14 mouse cellular contexts compared by ENCODE assay signal in the genomic region with DNA sequence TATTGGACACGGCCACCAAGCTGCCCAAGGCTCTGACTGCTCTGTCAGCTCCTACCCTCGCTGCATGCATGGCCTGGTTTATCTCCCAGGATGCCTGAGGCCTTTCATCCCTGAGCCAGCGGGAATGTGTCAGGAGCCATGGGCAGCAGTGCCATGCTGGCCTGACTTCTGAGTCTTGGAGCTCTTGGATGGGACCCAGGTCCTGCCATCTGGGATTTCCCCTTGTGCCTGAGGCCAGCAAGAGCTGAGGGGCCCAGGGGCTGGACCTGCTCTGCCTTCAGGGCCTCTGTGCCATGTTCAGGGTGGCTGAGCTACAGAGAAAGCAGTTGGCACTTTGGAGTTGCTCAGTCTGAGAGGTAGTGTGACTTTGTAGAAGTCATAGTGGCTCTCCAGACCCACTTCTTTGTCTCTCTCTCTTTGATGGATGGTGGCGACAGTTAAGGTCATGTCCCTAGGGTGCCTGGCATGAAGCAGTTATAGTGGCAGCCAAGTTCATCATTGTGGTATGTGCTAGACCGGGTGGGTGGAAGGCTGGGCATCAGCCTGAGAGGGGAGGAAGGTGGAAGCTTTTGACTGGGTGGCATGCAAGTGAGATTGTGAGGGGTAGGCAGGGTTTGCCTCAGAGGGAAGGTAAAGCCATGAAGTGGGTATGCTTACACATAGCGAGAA. TPM values are rescaled to one million over a fixed set of nuclear protein-coding genes. Genes with fewer than 3 reads are reported as not detected.
DNase-seq lines count a peak whose midpoint lies in the region; ATAC-seq and TF ChIP-seq lines count a peak whose summit lies in the region.
"Had no signal": no experiment of that assay in that cellular context is flagged by ENCODE, and none has a peak within 500 bp of the region (broad histone marks: within the 10 kb centered on the region; RNA-seq: fewer than 3 reads in every experiment).

No protein-coding gene starts in this region.

- no peaks in the 10 kb centered on the region for H3K4me1 ChIP-seq in forebrain, postnatal 0 days (ENCODE audit: insufficient read depth)
- H3K4me1 ChIP-seq in forebrain, embryonic 14.5 days (ENCODE audit: control insufficient read depth, insufficient read depth, low read length), result peaks cover 6% of the 10 kb centered on the region; the same call in 1 of the 2 replicates

- peak; percentile 18; the same call in 1 of the 2 replicates for ATAC-seq in forebrain, postnatal 0 days
- ATAC-seq in forebrain, embryonic 14.5 days, result no peak

- no peak for TF ChIP-seq CTCF in forebrain, postnatal 0 days (IDR thresholded peaks at IDR 0.05; ENCODE audit: low read depth)

- no peaks in the 10 kb centered on the region for H3K27me3 ChIP-seq in forebrain, postnatal 0 days (ENCODE audit: insufficient read depth, low read length)
- H3K27me3 ChIP-seq in forebrain, embryonic 14.5 days (replicated peaks; ENCODE audit: control insufficient read depth, insufficient read depth, low read length), result no peaks in the 10 kb centered on the region

- no peaks in the 10 kb centered on the region for H3K9me3 ChIP-seq in forebrain, postnatal 0 days (ENCODE audit: low read length)
- H3K9me3 ChIP-seq in forebrain, embryonic 14.5 days (replicated peaks; ENCODE audit: control insufficient read depth, low read length), result no peaks in the 10 kb centered on the region

- no peak overlapping the region for H3K27ac ChIP-seq in forebrain, postnatal 0 days (ENCODE audit: low read depth, low read length)
- no peak overlapping the region for H3K27ac ChIP-seq in forebrain, embryonic 14.5 days (ENCODE audit: low read depth, low read length)
- H3K27ac ChIP-seq: hindbrain, embryonic 10.5 days had no signal

- DNase-seq in forebrain, postnatal 0 days, result no peak
- no peak for DNase-seq in forebrain, embryonic 14.5 days (ENCODE audit: low spot score)
- peak; percentile 71 for DNase-seq in 3T3-L1 (ENCODE audit: low read depth, low spot score)
- peak; percentile 93 for DNase-seq in brain, adult 2 months (ENCODE audit: low read depth, low spot score)
- peak; percentile 88 to 89 for DNase-seq in cerebellum, postnatal 25 days
- DNase-seq in ovary, postnatal 36 days (ENCODE audit: low spot score), result no peak
- no peak for DNase-seq in right cerebral cortex, adult 18-20 months
- no peak for DNase-seq in urinary bladder, adult 2 months (ENCODE audit: low spot score)
- DNase-seq: gastrocnemius, postnatal 10 days had no signal

- no peak overlapping the region for H3K4me3 ChIP-seq in forebrain, postnatal 0 days (ENCODE audit: low read depth, low read length)
- H3K4me3 ChIP-seq in forebrain, embryonic 14.5 days (ENCODE audit: low read depth, low read length), result no peak overlapping the region
- H3K4me3 ChIP-seq: hindbrain, embryonic 10.5 days had no signal

- no peaks in the 10 kb centered on the region for H3K36me3 ChIP-seq in forebrain, postnatal 0 days (ENCODE audit: insufficient read depth)
- no peaks in the 10 kb centered on the region for H3K36me3 ChIP-seq in forebrain, embryonic 14.5 days (ENCODE audit: control insufficient read depth, insufficient read depth, low read length)
- H3K36me3 ChIP-seq: hindbrain, embryonic 10.5 days had no signal

- WGBS in forebrain, postnatal 0 days, result 79% methylated on average over 6 of the region's 6 CpGs
- 84% methylated on average over 6 of the region's 6 CpGs for WGBS in forebrain, embryonic 14.5 days

- no peak overlapping the region for H3K4me2 ChIP-seq in forebrain, postnatal 0 days (ENCODE audit: low read depth)
- H3K4me2 ChIP-seq in forebrain, embryonic 14.5 days (ENCODE audit: low read length), result no peak overlapping the region

- no peak overlapping the region for H3K9ac ChIP-seq in forebrain, postnatal 0 days
- no peak overlapping the region for H3K9ac ChIP-seq in forebrain, embryonic 14.5 days (ENCODE audit: low read length)

RNA-seq across cellular contexts. Expression of a gene that starts 30.1 kb away (rescaled TPM):
- total RNA-seq in forebrain, postnatal 0 days (2014; rRNA removed), result 11.1 and 12.5 TPM in 2 replicates
- polyA plus RNA-seq in forebrain, postnatal 0 days (2015; fragmentation: Nextera tagmentation; extraction: Ambion mirVana), result 0.34 and 0.58 TPM in 2 replicates
- 0.46 and 0.51 TPM in 2 replicates for polyA plus RNA-seq in forebrain, embryonic 14.5 days (2014; fragmentation: Nextera tagmentation; extraction: Ambion mirVana)
- polyA plus RNA-seq in urinary bladder, adult 2 months (2012; rRNA removed), result 0.01 and 0.03 TPM in 2 replicates
- total RNA-seq: MEL had no signal
- polyA plus RNA-seq: C2C12; limb, embryonic 11.5 days; liver, embryonic 16.5 days had no signal

RNA-seq across cellular contexts. Expression of a gene that starts 53.0 kb away (rescaled TPM):
- 38.7 and 56.6 TPM in 2 replicates for total RNA-seq in forebrain, postnatal 0 days (2014; rRNA removed)
- 84.7 and 98.9 TPM in 2 replicates for polyA plus RNA-seq in forebrain, postnatal 0 days (2015; fragmentation: Nextera tagmentation; extraction: Ambion mirVana)
- 71.1 and 78.0 TPM in 2 replicates for polyA plus RNA-seq in forebrain, embryonic 14.5 days (2014; fragmentation: Nextera tagmentation; extraction: Ambion mirVana)
- 27.1 and 30.9 TPM in 2 replicates for polyA plus RNA-seq in urinary bladder, adult 2 months (2012; rRNA removed)

Comparison
In these comparisons a context has a peak if more than half of its experiments do, and no peak if none do; other contexts are left out.
1. DNase-seq: peak in 3T3-L1 (single experiment), brain, adult 2 months (single experiment) and cerebellum, postnatal 25 days (2 of 2); none in forebrain, postnatal 0 days (single experiment), forebrain, embryonic 14.5 days (single experiment), ovary, postnatal 36 days (single experiment), right cerebral cortex, adult 18-20 months (single experiment) and urinary bladder, adult 2 months (single experiment).